Mouse (Mus musculus) neural tube, embryonic 15.5 days (tissue): ENCODE data around the gene Endov. TPM values are rescaled to one million over a fixed set of nuclear protein-coding genes. Genes with fewer than 3 reads are reported as not detected.

Experiments used
- ATAC-seq: fragments of 200-750 bp; cut with Nextera tagmentation; 2 replicates; pipeline ENCODE4 v1.8.0; 2017; ENCODE audit warnings: mild to moderate bottlenecking, moderate TSS enrichment, moderate library complexity; ENCODE audit not compliant: low FRiP score
- H3K27ac ChIP-seq: fragments of 300-500 bp; sonication (generic); replicated peaks from 2 replicates; pipeline ENCODE4 v1.5.1; 2015; ENCODE audit warnings: mild to moderate bottlenecking, inconsistent platforms
- H3K27me3 ChIP-seq: fragments of 300-500 bp; sonication (generic); replicated peaks from 2 replicates; pipeline ENCODE4 v1.6.1; 2015; ENCODE audit warnings: inconsistent platforms
- H3K36me3 ChIP-seq: fragments of 300-500 bp; sonication (generic); 2 replicates; pipeline ENCODE4 v1.6.1; 2015; ENCODE audit warnings: inconsistent platforms
- H3K4me1 ChIP-seq: fragments of 300-500 bp; sonication (generic); 2 replicates; pipeline ENCODE4 v1.6.1; 2015; ENCODE audit warnings: inconsistent platforms
- H3K4me2 ChIP-seq: fragments of 300-500 bp; sonication (generic); 2 replicates; pipeline ENCODE4 v1.6.1; 2015; ENCODE audit warnings: inconsistent platforms, mild to moderate bottlenecking, moderate library complexity
- H3K4me3 ChIP-seq: fragments of 300-500 bp; sonication (generic); replicated peaks from 2 replicates; pipeline ENCODE4 v1.5.1; 2015; ENCODE audit warnings: mild to moderate bottlenecking, inconsistent platforms
- H3K9ac ChIP-seq: fragments of 300-500 bp; sonication (generic); replicated peaks from 2 replicates; pipeline ENCODE4 v1.6.1; 2015; ENCODE audit warnings: mild to moderate bottlenecking, inconsistent platforms
- H3K9me3 ChIP-seq: fragments of 300-500 bp; sonication (generic); replicated peaks from 2 replicates; pipeline ENCODE4 v1.6.1; 2016; ENCODE audit warnings: inconsistent platforms
- WGBS: fragments of 180-500 bp; shearing (Covaris S2); methylation state at CpG from one replicate; pipeline ENCODE4 v1.1.7; 2015; ENCODE audit warnings: mixed read lengths; 5-methylcytosine and 5-hydroxymethylcytosine counted together
- polyA plus RNA-seq: library from polyadenylated mRNA; unstranded; fragments of >200 nt; fragmentation: Nextera tagmentation; extraction: Ambion mirVana; gene quantifications from 2 replicates; pipeline ENCODE4 v1.2.1, GENCODE M21; 2015

Endov gene
- 15.1 and 15.8 TPM in 2 replicates for polyA plus RNA-seq

DNA sequence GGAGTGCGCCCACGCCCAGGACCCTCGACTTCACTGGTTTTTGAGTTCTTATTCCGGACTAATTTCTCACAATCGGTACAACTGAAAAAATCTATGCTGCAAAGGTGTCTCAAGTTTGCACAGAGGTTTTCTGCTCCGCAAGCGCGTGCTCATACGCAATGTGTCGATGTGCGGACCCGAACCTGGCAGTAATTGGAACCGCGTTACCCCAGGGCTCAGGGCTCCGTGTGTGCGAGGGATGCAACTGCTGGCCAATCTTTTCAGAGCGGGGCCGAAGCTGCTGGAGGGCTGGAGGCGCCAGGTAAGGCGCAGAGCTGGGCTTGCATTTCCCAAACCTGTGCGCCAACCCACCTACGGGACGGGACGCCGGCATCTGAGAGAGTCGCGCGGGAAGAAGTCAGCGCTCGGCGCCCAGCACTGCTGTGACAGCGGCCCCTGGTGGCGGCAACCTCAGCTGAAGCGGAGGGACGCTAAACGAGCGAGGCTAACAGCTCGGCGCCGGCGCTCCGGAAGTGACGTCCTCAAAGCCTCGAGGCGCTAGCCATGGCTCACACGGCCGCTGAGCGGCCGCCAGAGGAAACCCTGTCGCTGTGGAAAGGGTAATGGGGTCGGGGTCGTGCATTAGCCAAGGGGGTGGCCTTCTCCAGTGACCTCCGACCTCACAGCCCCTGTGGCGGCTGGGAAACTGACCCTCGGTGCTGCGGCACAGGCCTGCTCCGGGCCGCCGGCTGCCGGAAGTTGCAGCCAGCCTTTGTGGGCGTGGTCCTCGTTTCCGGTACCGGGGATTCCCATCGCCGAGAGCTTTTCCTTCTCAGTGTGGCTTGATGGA, at the start of gene Endov:
TSS of gene Endov (plus strand) at position 487 of the 829 bp plus-strand sequence.
- under 1% methylated on average over 66 of the region's 66 CpGs for WGBS
- H3K36me3 ChIP-seq = no peaks in the 10 kb centered on the region
- no peaks in the 10 kb centered on the region for H3K9me3 ChIP-seq
- peak within 1 kb of the TSS; percentile 95 for H3K27ac ChIP-seq
- H3K4me3 ChIP-seq = peak within 1 kb of the TSS; percentile 65
- H3K27me3 ChIP-seq = no peaks in the 10 kb centered on the region
- peak within 1 kb of the TSS; percentile 92 for H3K4me2 ChIP-seq
- peak within 1 kb of the TSS; percentile 75 for H3K9ac ChIP-seq
- peak; percentile 98 for ATAC-seq
- H3K4me1 ChIP-seq = peaks cover 33% of the 10 kb centered on the region

DNA sequence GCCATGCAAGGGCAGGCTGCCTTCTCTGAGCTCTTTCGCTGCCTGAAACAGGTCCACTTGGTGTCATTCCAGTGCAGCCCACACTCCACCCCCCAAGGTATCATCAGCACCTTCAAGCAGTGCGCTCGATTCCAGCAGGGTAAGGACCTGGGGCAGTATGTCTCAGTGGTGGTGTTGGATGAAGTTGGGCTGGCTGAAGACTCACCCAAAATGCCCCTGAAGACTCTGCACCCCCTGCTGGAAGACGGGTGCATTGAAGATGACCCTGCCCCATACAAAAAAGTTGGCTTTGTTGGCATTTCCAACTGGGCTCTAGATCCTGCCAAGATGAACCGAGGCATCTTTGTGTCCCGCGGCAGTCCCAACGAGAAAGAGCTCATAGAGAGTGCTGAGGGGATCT, 48.9 kb upstream of the Endov start:
- H3K27ac ChIP-seq = no peak overlapping the region
- no peaks in the 10 kb centered on the region; the same call in 1 of the 2 replicates for H3K36me3 ChIP-seq
- H3K27me3 ChIP-seq = no peaks in the 10 kb centered on the region
- H3K4me3 ChIP-seq = no peak overlapping the region
- 88% methylated on average over 8 of the region's 8 CpGs for WGBS
- H3K9ac ChIP-seq = no peak overlapping the region
- ATAC-seq = no peak
- H3K4me1 ChIP-seq = no peaks in the 10 kb centered on the region
- no peaks in the 10 kb centered on the region for H3K9me3 ChIP-seq
- no peak overlapping the region for H3K4me2 ChIP-seq

DNA sequence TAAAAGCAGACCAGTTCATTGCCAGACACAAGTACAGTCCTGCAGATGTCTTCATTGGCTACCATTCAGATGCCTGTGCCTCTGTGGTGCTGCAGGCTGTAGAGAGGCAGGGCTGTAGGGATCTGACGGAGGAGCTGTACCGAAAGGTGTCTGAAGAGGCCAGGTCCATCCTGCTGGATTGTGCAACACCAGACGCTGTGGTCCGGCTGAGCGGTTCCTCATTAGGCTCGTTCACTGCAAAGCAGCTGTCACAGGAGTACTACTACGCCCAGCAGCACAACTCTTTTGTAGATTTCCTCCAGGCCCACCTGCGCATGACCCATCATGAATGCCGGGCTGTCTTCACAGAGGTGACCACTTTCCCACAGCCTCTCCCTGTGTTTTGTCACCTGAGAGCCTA, 47.7 kb upstream of the Endov start:
- no peaks in the 10 kb centered on the region for H3K4me1 ChIP-seq
- no peak overlapping the region for H3K27ac ChIP-seq
- H3K36me3 ChIP-seq = no peaks in the 10 kb centered on the region; the same call in 1 of the 2 replicates
- 96% methylated on average over 9 of the region's 9 CpGs for WGBS
- no peak overlapping the region for H3K4me2 ChIP-seq
- no peak for ATAC-seq
- no peak overlapping the region for H3K9ac ChIP-seq
- H3K9me3 ChIP-seq = no peaks in the 10 kb centered on the region
- no peak overlapping the region for H3K4me3 ChIP-seq
- no peaks in the 10 kb centered on the region for H3K27me3 ChIP-seq

DNA sequence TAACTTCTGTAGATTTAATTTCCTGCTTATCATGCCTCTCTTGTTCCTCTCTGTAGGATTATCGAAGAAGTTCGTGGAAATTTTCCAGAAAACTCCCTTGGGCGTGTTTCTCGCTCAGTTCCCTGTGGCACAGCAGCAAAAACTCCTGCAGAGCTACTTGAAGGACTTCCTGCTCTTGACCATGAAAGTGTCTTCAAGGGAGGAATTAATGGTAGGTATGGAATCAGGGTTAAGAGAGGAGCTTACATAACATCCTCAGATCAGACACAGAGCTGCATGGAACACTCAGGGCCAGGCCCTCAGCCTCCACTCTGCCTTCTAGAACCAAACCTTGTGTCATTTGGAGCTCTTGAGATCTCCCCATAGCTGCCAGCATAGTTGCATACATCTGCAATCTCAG, 35.0 kb upstream of the Endov start:
- Histone ChIP-seq H3K4me1 (no peaks in the 10 kb centered on the region), H3K9me3 (no peaks in the 10 kb centered on the region), H3K4me3 (no peak overlapping the region), H3K36me3 (no peaks in the 10 kb centered on the region), H3K27me3 (no peaks in the 10 kb centered on the region), H3K9ac (no peak overlapping the region), H3K27ac (no peak overlapping the region), H3K4me2 (no peak overlapping the region)
- WGBS = 74% methylated on average over 4 of the region's 4 CpGs
- ATAC-seq = no peak

DNA sequence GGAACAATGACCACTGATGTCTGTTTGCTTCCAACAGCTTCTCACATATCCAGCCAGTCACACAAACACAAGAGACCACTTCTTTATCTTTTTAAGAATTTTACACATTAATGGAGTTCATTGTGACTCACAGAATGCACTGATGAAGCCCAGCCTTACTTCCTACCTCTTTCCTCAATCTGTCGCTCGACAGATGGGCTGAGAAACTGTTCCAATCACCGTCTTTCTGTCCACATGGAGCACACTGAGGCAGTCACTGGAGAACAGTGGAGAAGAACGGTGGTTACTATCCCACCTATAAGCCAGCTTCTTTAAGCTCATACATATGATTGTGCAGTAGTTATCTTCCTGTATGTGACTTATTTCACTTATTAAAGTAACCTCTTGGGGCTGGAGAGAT, 13.3 kb upstream of the Endov start:
- WGBS = 97% methylated on average over 4 of the region's 4 CpGs
- H3K4me2 ChIP-seq = no peak overlapping the region
- peaks cover 4% of the 10 kb centered on the region; the same call in 1 of the 2 replicates for H3K36me3 ChIP-seq
- H3K4me3 ChIP-seq = no peak overlapping the region
- H3K9me3 ChIP-seq = no peaks in the 10 kb centered on the region
- ATAC-seq = no peak
- no peaks in the 10 kb centered on the region for H3K4me1 ChIP-seq
- H3K9ac ChIP-seq = no peak overlapping the region
- no peak overlapping the region for H3K27ac ChIP-seq
- H3K27me3 ChIP-seq = no peaks in the 10 kb centered on the region

DNA sequence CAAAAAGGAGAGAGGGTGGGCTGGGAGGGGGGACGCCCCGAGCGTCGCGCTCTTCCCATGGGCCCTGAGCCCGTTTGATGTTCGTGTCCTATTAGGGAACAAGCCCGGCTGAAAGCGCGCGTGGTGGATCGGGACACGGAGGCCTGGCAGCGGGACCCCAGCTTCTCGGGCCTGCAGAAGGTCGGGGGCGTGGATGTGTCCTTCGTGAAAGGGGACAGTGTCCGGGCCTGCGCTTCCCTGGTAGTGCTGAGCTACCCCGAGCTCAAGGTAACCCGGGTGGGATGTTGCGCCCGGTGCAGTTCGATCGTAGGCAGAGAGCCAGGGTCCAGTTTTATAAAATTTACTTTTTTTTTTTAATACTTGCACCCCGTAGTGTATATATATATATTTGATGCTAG, 542 bp downstream of the Endov start:
- Histone ChIP-seq H3K27ac (peak overlapping the region; percentile 95), H3K4me3 (peak overlapping the region; percentile 65), H3K36me3 (no peaks in the 10 kb centered on the region), H3K4me1 (peaks cover 33% of the 10 kb centered on the region), H3K9ac (peak overlapping the region; percentile 75), H3K27me3 (no peaks in the 10 kb centered on the region), H3K4me2 (peak overlapping the region; percentile 92), H3K9me3 (no peaks in the 10 kb centered on the region)
- ATAC-seq = peak; percentile 42; the same call in 1 of the 2 replicates
- 6% methylated on average over 27 of the region's 27 CpGs for WGBS

DNA sequence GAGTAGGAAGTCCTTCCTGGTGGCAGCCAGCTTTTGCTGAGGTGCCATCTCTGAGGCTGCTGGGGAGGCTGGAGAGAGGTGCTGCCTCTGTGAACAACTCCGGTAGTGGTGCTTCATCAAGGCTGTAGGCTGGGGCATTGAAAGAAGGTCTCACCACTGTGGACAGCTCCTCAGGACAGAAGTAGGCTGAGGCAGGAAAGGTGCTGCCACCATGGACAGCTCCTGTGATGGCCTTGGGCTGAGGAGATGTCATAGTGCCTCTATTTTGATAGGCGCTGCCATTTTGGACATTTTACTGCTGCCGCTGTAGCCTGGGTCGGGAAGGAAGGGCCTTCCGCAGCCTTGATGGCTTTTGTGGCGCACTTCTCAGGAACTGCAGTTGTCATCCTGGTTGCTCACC, 1.7 kb downstream of the Endov start:
- 92% methylated on average over 6 of the region's 6 CpGs for WGBS
- Histone ChIP-seq H3K4me1 (peaks cover 33% of the 10 kb centered on the region), H3K36me3 (no peaks in the 10 kb centered on the region), H3K9ac (no peak overlapping the region), H3K9me3 (no peaks in the 10 kb centered on the region), H3K4me2 (peak overlapping the region; percentile 92), H3K27ac (no peak overlapping the region), H3K27me3 (no peaks in the 10 kb centered on the region), H3K4me3 (peak overlapping the region; percentile 65)
- no peak for ATAC-seq

DNA sequence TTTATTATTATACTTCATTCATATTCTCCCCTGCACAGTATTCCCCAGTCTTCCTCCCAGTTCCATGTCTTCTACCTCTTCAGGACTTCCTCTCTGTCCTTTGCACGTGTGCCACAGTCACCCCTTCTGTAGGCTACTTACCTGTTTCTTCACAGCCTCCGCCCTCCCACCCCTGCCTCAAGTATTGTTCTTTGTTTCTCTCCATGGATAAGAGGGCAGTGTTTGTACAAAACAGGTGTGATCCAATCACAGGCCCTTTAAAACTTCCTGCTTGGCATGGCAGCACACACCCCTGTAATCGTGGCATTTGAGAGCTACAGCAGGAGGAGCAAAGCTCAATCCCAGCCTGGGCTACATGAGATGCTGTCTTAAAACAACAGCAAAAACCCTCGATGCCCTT, 2.4 kb downstream of the Endov start:
- H3K27ac ChIP-seq = no peak overlapping the region
- no peak overlapping the region for H3K9ac ChIP-seq
- H3K9me3 ChIP-seq = no peaks in the 10 kb centered on the region
- 87% methylated on average over 4 of the region's 4 CpGs for WGBS
- no peak overlapping the region for H3K4me3 ChIP-seq
- H3K4me1 ChIP-seq = peaks cover 33% of the 10 kb centered on the region
- H3K36me3 ChIP-seq = no peaks in the 10 kb centered on the region
- no peaks in the 10 kb centered on the region for H3K27me3 ChIP-seq
- H3K4me2 ChIP-seq = no peak overlapping the region
- ATAC-seq = no peak

DNA sequence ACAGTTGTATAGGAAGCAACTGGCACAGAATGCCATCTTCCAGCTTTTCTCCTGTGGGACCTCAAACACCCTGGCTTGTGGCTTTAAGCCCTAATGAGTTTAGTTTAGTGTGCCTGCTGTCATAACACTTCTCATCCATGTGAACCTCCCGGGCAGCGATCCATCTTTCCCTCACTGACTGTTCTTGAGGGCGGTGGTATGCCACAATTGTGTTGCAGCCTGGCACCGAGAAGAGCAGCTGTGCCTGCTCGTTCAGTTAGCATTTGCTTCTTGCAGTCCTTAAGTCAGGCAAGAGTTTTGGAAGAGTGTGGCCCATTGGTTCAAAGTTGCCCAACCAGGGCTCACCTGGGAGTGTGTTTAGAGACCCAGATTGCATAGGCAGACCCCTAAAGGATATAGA, 5.0 kb downstream of the Endov start:
- H3K27ac ChIP-seq = no peak overlapping the region
- H3K9ac ChIP-seq = no peak overlapping the region
- peaks cover 7% of the 10 kb centered on the region for H3K36me3 ChIP-seq
- H3K4me1 ChIP-seq = peaks cover 25% of the 10 kb centered on the region
- H3K9me3 ChIP-seq = no peaks in the 10 kb centered on the region
- H3K4me3 ChIP-seq = no peak overlapping the region
- no peak for ATAC-seq
- H3K4me2 ChIP-seq = no peak overlapping the region
- 91% methylated on average over 5 of the region's 5 CpGs for whole genome bisulfite sequencing
- H3K27me3 ChIP-seq = no peaks in the 10 kb centered on the region

DNA sequence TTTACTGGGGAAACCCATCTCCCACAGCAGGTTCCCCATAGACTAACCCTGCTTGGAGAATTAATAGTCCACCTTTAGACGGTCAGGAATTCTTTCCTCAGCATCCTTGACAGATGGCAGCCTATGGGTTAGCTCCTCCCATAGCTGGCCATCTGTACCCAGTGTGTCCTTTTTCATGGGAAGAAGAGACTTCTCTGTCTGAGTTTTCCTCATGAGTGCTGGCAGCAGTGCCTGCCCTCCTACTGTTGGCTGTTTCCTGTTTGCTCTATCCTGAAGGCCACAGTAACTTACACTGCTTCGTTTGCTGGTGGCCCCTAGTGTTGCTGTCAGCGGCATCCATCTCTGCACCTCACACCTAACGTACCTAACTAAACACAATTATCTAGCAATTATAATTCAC, 6.3 kb downstream of the Endov start:
- Histone ChIP-seq H3K4me1 (peaks cover 19% of the 10 kb centered on the region), H3K36me3 (peaks cover 19% of the 10 kb centered on the region), H3K9me3 (no peaks in the 10 kb centered on the region), H3K27ac (no peak overlapping the region), H3K4me3 (no peak overlapping the region), H3K4me2 (no peak overlapping the region), H3K9ac (no peak overlapping the region), H3K27me3 (no peaks in the 10 kb centered on the region)
- no peak for ATAC-seq
- WGBS = 74% methylated on average over 4 of the region's 4 CpGs

DNA sequence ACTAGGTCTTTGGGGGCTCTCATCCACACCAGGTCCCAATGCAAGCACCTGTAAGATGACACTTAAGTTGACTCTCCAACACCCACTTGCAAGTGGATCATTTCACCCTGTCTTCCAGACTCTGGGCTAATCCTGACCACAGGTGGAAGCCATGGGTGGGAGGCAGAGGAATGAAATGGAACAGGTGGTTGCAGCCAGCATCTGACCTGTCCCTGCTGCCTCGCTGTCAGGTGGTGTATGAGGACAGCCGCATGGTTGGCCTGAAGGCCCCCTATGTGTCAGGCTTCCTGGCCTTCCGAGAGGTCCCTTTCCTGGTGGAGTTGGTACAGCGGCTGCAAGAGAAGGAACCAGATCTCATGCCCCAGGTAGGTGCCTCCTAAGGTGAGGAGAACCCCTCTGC, 8.2 kb downstream of the Endov start:
- 0 out of 2 replicates have a peak, but pooled peaks cover 3% of the 10 kb centered on the region for H3K4me1 ChIP-seq
- ATAC-seq = no peak
- no peak overlapping the region for H3K27ac ChIP-seq
- H3K36me3 ChIP-seq = peaks cover 25% of the 10 kb centered on the region
- no peaks in the 10 kb centered on the region for H3K9me3 ChIP-seq
- WGBS = 97% methylated on average over 4 of the region's 4 CpGs
- no peak overlapping the region for H3K9ac ChIP-seq
- no peak overlapping the region for H3K4me2 ChIP-seq
- H3K4me3 ChIP-seq = no peak overlapping the region
- H3K27me3 ChIP-seq = no peaks in the 10 kb centered on the region

DNA sequence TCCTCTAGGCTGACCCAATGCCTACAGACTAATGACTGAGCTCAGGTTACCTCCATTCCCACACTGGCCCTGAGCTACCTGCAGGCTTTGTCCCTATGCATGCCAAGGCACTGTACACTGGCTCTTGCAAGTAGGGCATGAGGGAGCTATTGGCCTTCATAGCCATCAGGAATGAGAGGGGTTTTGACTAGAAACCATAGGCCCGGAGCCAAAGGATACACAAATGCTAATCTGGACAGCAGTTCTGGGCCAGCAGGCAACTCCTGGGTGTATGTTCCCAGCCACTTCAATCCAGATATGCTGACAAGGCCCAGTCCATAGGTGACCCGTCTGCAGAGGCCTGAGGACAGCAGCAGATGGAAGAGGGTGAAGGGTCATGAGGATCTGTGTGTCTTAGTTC, 8.9 kb downstream of the Endov start:
- Histone ChIP-seq H3K4me3 (no peak overlapping the region), H3K9ac (no peak overlapping the region), H3K4me2 (no peak overlapping the region), H3K27me3 (no peaks in the 10 kb centered on the region), H3K36me3 (peaks cover 32% of the 10 kb centered on the region), H3K9me3 (no peaks in the 10 kb centered on the region), H3K27ac (no peak overlapping the region), H3K4me1 (no peaks in the 10 kb centered on the region)
- WGBS = 81% methylated on average over 2 of the region's 2 CpGs
- no peak for ATAC-seq
